Mouse (Mus musculus) lung, embryonic 15.5 days (tissue): Measurements from ENCODE around the gene Wdfy1. TPM values are rescaled to one million over a fixed set of nuclear protein-coding genes. Genes with fewer than 3 reads are reported as not detected.

ENCODE experiments used
- ATAC-seq: fragments of 200-750 bp; cut with Nextera tagmentation; 2 replicates; pipeline ENCODE4 v1.8.0; 2017; ENCODE audit warnings: moderate number of reproducible peaks, borderline replicate concordance; ENCODE audit not compliant: low FRiP score, low TSS enrichment; ENCODE audit errors: extremely low read depth
- H3K27ac ChIP-seq: fragments of 300-500 bp; sonication (generic); 2 replicates; pipeline ENCODE4 v1.5.1; 2015; ENCODE audit warnings: moderate library complexity, mild to moderate bottlenecking, inconsistent platforms
- H3K27me3 ChIP-seq: fragments of 300-500 bp; sonication (generic); 2 replicates; pipeline ENCODE4 v1.6.1; 2015; ENCODE audit warnings: inconsistent platforms
- H3K36me3 ChIP-seq: fragments of 300-500 bp; sonication (generic); 2 replicates; pipeline ENCODE4 v1.6.1; 2015; ENCODE audit warnings: inconsistent platforms
- H3K4me1 ChIP-seq: fragments of 300-500 bp; sonication (generic); 2 replicates; pipeline ENCODE4 v1.6.1; 2015; ENCODE audit warnings: inconsistent platforms
- H3K4me2 ChIP-seq: fragments of 300-500 bp; sonication (generic); 2 replicates; pipeline ENCODE4 v1.6.1; 2015; ENCODE audit warnings: inconsistent platforms, mild to moderate bottlenecking, moderate library complexity
- H3K4me3 ChIP-seq: fragments of 300-500 bp; sonication (generic); 2 replicates; pipeline ENCODE4 v1.5.1; 2015; ENCODE audit warnings: mild to moderate bottlenecking, inconsistent platforms
- H3K9ac ChIP-seq: fragments of 300-500 bp; sonication (generic); 2 replicates; pipeline ENCODE4 v1.6.1; 2015; ENCODE audit warnings: inconsistent platforms
- H3K9me3 ChIP-seq: fragments of 300-500 bp; sonication (generic); 2 replicates; pipeline ENCODE4 v1.6.1; 2016; ENCODE audit warnings: inconsistent platforms
- WGBS: fragments of 180-500 bp; shearing (Covaris S2); methylation state at CpG from one replicate; pipeline ENCODE4 v1.1.7; 2015; 5-methylcytosine and 5-hydroxymethylcytosine counted together
- polyA plus RNA-seq: library from polyadenylated mRNA; unstranded; fragments of >200 nt; fragmentation: Nextera tagmentation; extraction: Ambion mirVana; gene quantifications from 2 replicates; pipeline ENCODE4 v1.2.1, GENCODE M21; 2015

The Wdfy1 gene
- polyA plus RNA-seq, 1 experiment from 2014 or later = 43.0 TPM

DNA sequence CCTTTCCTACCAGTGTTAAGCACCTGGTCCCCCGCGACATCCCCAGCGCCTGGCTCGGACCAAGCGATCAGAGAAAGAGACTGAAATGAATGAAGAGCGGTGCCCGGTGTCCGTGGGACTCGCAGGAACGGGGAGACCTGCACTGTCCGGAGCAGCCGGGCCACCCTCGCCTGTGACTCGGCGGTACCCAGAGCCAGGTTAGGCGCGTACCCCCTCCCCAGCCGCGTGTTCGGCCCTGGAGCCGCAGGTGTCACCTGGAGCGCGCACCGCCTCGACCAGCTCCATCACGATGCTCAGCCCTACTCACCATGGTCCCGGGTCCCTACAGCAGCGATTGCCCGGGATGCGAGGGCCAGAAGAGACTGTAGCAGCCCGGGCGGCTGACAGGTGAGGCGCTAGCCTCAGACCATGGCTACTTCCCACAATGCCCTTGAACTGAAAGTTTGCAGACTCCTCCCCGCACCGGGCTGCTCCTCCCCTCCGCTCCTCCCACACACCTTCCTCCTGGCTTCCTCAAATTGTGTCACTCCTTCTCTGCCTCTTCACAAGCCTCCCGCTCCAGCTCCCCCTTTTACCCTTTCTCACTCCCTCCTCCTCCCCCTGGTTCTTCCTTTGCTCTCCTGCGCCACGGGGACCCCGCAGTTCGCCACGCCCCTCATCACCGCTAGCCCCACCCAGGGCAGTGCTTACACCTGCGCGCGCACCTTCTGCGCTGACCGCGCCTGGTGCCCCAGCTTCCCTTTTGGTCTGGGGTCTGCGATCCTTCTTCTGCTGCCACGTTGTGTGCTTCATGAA is 104.2 kb downstream of the Wdfy1 start, which contains the start of gene Ap1s3:
Gene Ap1s3 (minus strand): TSS at position 430 of the 795 bp plus-strand sequence.
- peak within 1 kb of the TSS; percentile 87 for H3K4me2 ChIP-seq
- ATAC-seq = peak; percentile 91
- no peaks in the 10 kb centered on the region for H3K36me3 ChIP-seq
- peak within 1 kb of the TSS; percentile 58 for H3K9ac ChIP-seq
- H3K4me3 ChIP-seq = peak within 1 kb of the TSS; percentile 65
- H3K27ac ChIP-seq = peak within 1 kb of the TSS; percentile 62
- no peaks in the 10 kb centered on the region for H3K9me3 ChIP-seq
- peaks cover 37% of the 10 kb centered on the region for H3K27me3 ChIP-seq
- WGBS = under 1% methylated on average over 51 of the region's 51 CpGs
- H3K4me1 ChIP-seq = peaks cover 12% of the 10 kb centered on the region; the same call in 1 of the 2 replicates

DNA sequence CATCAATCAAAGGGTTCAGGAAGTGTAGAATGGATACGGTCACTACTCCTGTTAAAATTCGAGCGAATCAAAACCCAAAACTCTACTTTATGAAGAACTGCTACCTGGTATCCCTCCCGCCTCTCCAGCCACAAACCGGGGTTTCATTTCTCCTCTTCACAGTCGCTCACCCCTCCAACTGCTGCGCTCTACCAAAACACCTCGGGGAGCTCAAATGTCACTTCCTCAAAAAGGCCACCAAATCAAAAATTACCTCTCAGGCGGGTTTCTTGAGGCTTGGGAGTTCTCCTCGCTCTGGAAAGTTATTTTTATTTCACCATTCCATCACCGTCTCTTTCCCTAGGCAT is 104.8 kb downstream of the Wdfy1 start:
- H3K4me2 ChIP-seq = peak overlapping the region; percentile 87
- H3K9ac ChIP-seq = peak overlapping the region; percentile 58; the same call in 1 of the 2 replicates
- peak overlapping the region; percentile 65 for H3K4me3 ChIP-seq
- no peaks in the 10 kb centered on the region for H3K36me3 ChIP-seq
- H3K27me3 ChIP-seq = peaks cover 37% of the 10 kb centered on the region
- no peak for ATAC-seq
- no peaks in the 10 kb centered on the region for H3K9me3 ChIP-seq
- 0 out of 2 replicates have a peak overlapping the region, but pooled peaks have one; percentile 62 for H3K27ac ChIP-seq
- H3K4me1 ChIP-seq = peaks cover 12% of the 10 kb centered on the region; the same call in 1 of the 2 replicates
- under 1% methylated on average over 11 of the region's 11 CpGs for WGBS

DNA sequence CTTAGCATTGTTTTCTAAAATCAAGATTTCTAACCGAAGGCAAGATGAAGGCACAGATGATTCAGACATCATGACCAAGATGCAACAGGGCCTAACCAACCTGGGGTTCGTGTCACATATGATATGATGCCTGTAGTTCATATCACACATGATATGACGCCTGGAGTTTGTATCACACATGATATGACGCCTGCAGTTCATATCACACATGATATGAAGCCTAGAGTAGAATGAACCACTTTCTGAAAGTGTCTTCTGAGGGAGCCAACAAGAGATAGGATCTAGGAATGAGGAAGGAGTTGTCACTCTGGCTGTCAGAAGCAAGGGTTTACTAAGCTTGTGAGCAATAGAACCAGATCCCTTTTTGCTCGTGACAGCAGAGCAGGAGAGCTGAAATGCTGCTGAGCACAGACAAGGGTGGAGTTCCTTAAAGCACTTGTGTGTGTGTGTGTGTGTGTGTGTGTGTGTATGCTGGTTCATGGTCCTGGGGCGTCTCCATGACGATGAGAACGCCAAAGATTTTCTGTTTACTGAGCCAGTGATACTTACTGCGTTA is 106.4 kb downstream of the Wdfy1 start:
- H3K27ac ChIP-seq = no peak overlapping the region
- no peak for ATAC-seq

DNA sequence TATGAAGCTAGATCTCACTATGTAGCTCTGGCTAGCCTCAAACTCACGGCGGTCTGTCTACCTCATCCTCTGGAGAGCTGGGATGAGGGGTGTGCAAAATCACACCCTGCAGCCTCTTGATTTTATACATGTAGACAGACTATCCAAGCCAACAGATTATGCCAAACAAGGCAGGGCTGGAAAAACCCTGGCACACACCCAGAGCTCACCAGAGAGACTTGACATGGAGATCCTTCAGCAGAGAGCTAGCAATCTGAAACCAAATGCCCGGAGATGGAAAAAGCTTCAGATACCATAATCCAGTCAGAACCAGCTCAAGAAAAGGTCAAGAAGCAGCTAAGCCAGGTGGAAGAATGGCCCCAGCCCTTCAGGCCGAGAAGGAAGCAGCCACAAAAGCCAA is 111.0 kb downstream of the Wdfy1 start:
- H3K4me2 ChIP-seq = no peak overlapping the region
- H3K4me3 ChIP-seq = no peak overlapping the region
- no peaks in the 10 kb centered on the region for H3K4me1 ChIP-seq
- ATAC-seq = no peak
- H3K9me3 ChIP-seq = no peaks in the 10 kb centered on the region
- H3K27ac ChIP-seq = no peak overlapping the region
- no peaks in the 10 kb centered on the region for H3K27me3 ChIP-seq
- H3K9ac ChIP-seq = no peak overlapping the region
- no peaks in the 10 kb centered on the region for H3K36me3 ChIP-seq
- 75% methylated on average over 4 of the region's 4 CpGs for WGBS

More for the DNA sequence above, 106.4 kb downstream of the Wdfy1 start:
- H3K4me3 ChIP-seq = no peak overlapping the region
- no peak overlapping the region for H3K4me2 ChIP-seq
- no peaks in the 10 kb centered on the region for H3K36me3 ChIP-seq
- H3K9ac ChIP-seq = no peak overlapping the region
- peaks cover 37% of the 10 kb centered on the region for H3K27me3 ChIP-seq
- peaks cover 12% of the 10 kb centered on the region; the same call in 1 of the 2 replicates for H3K4me1 ChIP-seq
- no peaks in the 10 kb centered on the region for H3K9me3 ChIP-seq
- 66% methylated on average over 9 of the region's 9 CpGs for WGBS

- WGBS = 77% methylated on average over 7 of the region's 7 CpGs
- H3K27ac ChIP-seq = no peak overlapping the region
- ATAC-seq = no peak
- no peaks in the 10 kb centered on the region for H3K9me3 ChIP-seq
- no peaks in the 10 kb centered on the region for H3K36me3 ChIP-seq
- H3K4me2 ChIP-seq = no peak overlapping the region
- peaks cover 4% of the 10 kb centered on the region; the same call in 1 of the 2 replicates for H3K4me1 ChIP-seq
- H3K9ac ChIP-seq = no peak overlapping the region
- no peak overlapping the region for H3K4me3 ChIP-seq
- H3K27me3 ChIP-seq = no peaks in the 10 kb centered on the region
Measured at GRCm38 (mm10) chr1:79659598-79659997, 116.3 kb downstream of the Wdfy1 start.

DNA sequence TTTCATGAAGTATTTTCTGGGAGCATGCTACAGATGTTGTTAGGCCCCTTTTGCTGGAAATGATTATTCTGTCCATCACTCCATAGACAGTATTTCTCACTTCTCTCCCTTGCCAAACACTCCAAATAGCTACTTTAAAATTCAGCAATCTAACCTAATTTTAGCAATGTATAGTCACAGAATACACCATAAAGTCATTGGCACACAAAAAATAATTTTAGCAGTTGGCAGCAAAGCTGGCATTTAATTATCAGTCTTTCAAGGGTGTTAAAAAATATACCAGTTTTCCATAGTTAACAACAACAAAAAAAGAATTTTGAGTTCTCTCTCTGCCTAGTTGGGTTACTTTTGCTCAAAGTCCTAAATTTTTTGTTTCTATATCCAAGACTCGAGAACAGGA is 118.5 kb downstream of the Wdfy1 start:
- ATAC-seq = no peak
- Histone ChIP-seq H3K27me3 (no peaks in the 10 kb centered on the region), H3K9ac (no peak overlapping the region), H3K4me2 (no peak overlapping the region), H3K36me3 (no peaks in the 10 kb centered on the region), H3K4me1 (peaks cover 4% of the 10 kb centered on the region; the same call in 1 of the 2 replicates), H3K9me3 (no peaks in the 10 kb centered on the region), H3K4me3 (no peak overlapping the region), H3K27ac (no peak overlapping the region)
- 44% methylated on average over 1 of the region's 1 CpGs for WGBS

DNA sequence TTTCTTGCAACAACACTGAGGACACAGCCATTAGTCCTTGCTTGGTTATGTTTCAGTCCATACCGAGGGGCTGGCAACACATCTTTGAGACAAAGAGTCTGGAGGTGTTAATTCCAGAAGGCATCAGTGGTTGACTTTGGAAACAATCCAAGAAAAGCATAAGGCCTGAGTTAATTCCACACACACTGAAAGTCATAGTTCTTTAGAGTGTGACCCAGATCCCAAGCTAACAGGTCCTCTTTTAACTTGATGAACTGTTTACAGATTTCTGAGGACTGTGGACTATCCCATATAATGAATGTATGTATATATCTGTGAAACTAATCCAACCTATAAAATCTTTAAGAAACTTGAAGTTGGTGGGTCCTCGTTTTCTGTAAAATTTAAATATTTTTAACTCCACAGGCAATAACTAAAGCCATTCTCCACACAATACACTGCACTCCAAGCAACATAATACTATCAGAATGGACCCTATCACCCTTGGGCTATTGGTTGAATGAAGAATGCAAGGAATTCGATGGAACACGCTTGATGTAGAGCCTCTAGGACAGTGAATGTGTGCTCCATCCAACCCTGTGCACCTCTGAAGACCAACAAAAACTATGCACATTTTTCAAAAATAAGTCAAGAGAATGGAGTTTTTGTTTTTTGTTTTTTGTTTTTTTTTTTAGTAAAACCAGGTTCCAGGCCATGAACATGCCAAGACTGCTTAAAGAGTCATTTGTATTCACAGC is 120.0 kb downstream of the Wdfy1 start:
- H3K27me3 ChIP-seq = no peaks in the 10 kb centered on the region
- peaks cover 4% of the 10 kb centered on the region; the same call in 1 of the 2 replicates for H3K4me1 ChIP-seq
- H3K9ac ChIP-seq = no peak overlapping the region
- H3K36me3 ChIP-seq = no peaks in the 10 kb centered on the region
- ATAC-seq = no peak
- H3K9me3 ChIP-seq = no peaks in the 10 kb centered on the region
- no peak overlapping the region for H3K4me3 ChIP-seq
- no peak overlapping the region for H3K4me2 ChIP-seq
- 54% methylated on average over 4 of the region's 4 CpGs for WGBS
- no peak overlapping the region; the same call in 1 of the 2 replicates for H3K27ac ChIP-seq

- H3K27me3 ChIP-seq = no peaks in the 10 kb centered on the region
- no peak overlapping the region for H3K27ac ChIP-seq
- no peak overlapping the region for H3K4me2 ChIP-seq
- H3K36me3 ChIP-seq = no peaks in the 10 kb centered on the region
- H3K4me3 ChIP-seq = no peak overlapping the region
- WGBS = 81% methylated on average over 2 of the region's 2 CpGs
- no peak for ATAC-seq
- H3K4me1 ChIP-seq = peaks cover 4% of the 10 kb centered on the region; the same call in 1 of the 2 replicates
- no peaks in the 10 kb centered on the region for H3K9me3 ChIP-seq
- no peak overlapping the region for H3K9ac ChIP-seq
Measured at GRCm38 (mm10) chr1:79654948-79655347, 121.0 kb downstream of the Wdfy1 start.

Other genes starting within 250 kb of the Wdfy1 start
- gene Ap1s3, start 104.2 kb downstream of the Wdfy1 start, polyA plus RNA-seq = 0.34 and 0.76 TPM in 2 replicates
- 58.5 and 59.2 TPM in 2 replicates for gene Mrpl44, start 125 bp downstream of the Wdfy1 start, polyA plus RNA-seq
- 357 TPM in 2 replicates for gene Serpine2, start 85.0 kb upstream of the Wdfy1 start, polyA plus RNA-seq